Mouse (Mus musculus) hindbrain, embryonic 14.5 days (tissue): ENCODE results near the gene Tle1. TPM values are rescaled to one million over a fixed set of nuclear protein-coding genes. Genes with fewer than 3 reads are reported as not detected.

Experiments used
- ATAC-seq: fragments of 200-750 bp; cut with Nextera tagmentation; 2 replicates; pipeline ENCODE4 v1.8.0; 2017; ENCODE audit warnings: moderate number of reproducible peaks, mild to moderate bottlenecking, moderate TSS enrichment, moderate library complexity; ENCODE audit not compliant: low FRiP score
- DNase-seq: peaks from one replicate; pipeline ENCODE4 v3.0.0-alpha.2; 2015; ENCODE audit warnings: low spot score
- H3K27ac ChIP-seq: fragments of 300-500 bp; sonication (generic); 2 replicates; pipeline ENCODE4 v1.5.1; 2014; ENCODE audit warnings: mild to moderate bottlenecking, moderate library complexity
- H3K27me3 ChIP-seq: fragments of 300-500 bp; sonication (generic); 2 replicates; pipeline ENCODE4 v1.6.1; 2014; ENCODE audit warnings: mild to moderate bottlenecking, low read length, mixed read lengths; ENCODE audit not compliant: control insufficient read depth, insufficient read depth
- H3K36me3 ChIP-seq: fragments of 300-500 bp; sonication (generic); replicated peaks from 2 replicates; pipeline ENCODE4 v1.6.1; 2014; ENCODE audit not compliant: control insufficient read depth, insufficient read depth
- H3K4me1 ChIP-seq: fragments of 300-500 bp; sonication (generic); replicated peaks from 2 replicates; pipeline ENCODE4 v1.6.1; 2014; ENCODE audit warnings: antibody characterized with exemption, low read length, mixed read lengths; ENCODE audit not compliant: control insufficient read depth, insufficient read depth
- H3K4me2 ChIP-seq: fragments of 300-500 bp; sonication (generic); replicated peaks from 2 replicates; pipeline ENCODE4 v1.6.1; 2014; ENCODE audit warnings: mild to moderate bottlenecking, moderate library complexity
- H3K4me3 ChIP-seq: fragments of 300-500 bp; sonication (generic); replicated peaks from 2 replicates; pipeline ENCODE4 v1.5.1; 2014; ENCODE audit warnings: mild to moderate bottlenecking, low read length
- H3K9ac ChIP-seq: fragments of 300-500 bp; sonication (generic); 2 replicates; pipeline ENCODE4 v1.6.1; 2014
- H3K9me3 ChIP-seq: fragments of 300-500 bp; sonication (generic); 2 replicates; pipeline ENCODE4 v1.6.1; 2016; ENCODE audit warnings: low read length; ENCODE audit not compliant: control insufficient read depth
- WGBS: fragments of 180-500 bp; shearing (Covaris S2); extraction: QIAGEN DNeasy Blood & Tissue Kit; methylation state at CpG from one replicate; pipeline ENCODE4 v1.1.7; 2014; 5-methylcytosine and 5-hydroxymethylcytosine counted together
- polyA plus RNA-seq: library from polyadenylated mRNA; unstranded; fragments of >200 nt; fragmentation: Nextera tagmentation; extraction: Ambion mirVana; gene quantifications from 2 replicates; pipeline ENCODE4 v1.2.1, GENCODE M21; 2014

Gene Tle1
- polyA plus RNA-seq, 1 experiment from 2014 or later = 41.5 TPM

GRCm38 (mm10) chr4:72167761-72168229 is 32.9 kb downstream of the Tle1 start:
- ATAC-seq (peak; percentile 79), DNase-seq (peak; percentile 54)
- Histone ChIP-seq H3K36me3 (peaks cover 19% of the 10 kb centered on the region; the same call in 1 of the 2 replicates), H3K27me3 (no peaks in the 10 kb centered on the region), H3K27ac (peak overlapping the region; percentile 71), H3K4me2 (no peak overlapping the region), H3K4me1 (peaks cover 35% of the 10 kb centered on the region), H3K4me3 (no peak overlapping the region), H3K9me3 (no peaks in the 10 kb centered on the region), H3K9ac (peak overlapping the region; percentile 20; the same call in 1 of the 2 replicates)
- WGBS = 4% methylated on average over 2 of the region's 2 CpGs

DNA sequence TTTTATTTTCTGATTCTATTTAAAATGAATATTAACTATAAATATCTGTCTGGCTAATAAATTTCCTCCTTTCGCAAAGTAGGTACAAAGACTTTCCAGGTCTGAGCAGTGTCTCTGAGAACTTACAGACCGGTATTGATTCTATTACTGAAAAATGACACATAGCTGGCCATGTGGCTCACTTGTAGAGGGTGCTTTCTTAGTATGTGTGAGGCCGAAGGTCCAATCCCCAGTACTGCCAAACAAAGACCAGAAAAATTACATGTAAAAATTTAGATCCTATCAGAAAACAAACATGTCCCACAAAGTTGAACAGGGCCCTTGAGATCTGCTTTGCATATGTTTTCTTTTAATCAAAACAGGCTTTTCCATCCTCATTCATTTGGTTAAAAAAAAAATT is 33.5 kb downstream of the Tle1 start:
- 37% methylated on average over 3 of the region's 3 CpGs for WGBS
- 0 out of 2 replicates have a peak, but pooled peaks have one; percentile 5 for ATAC-seq
- no peaks in the 10 kb centered on the region for H3K9me3 ChIP-seq
- peak overlapping the region; percentile 71 for H3K27ac ChIP-seq
- peaks cover 35% of the 10 kb centered on the region for H3K4me1 ChIP-seq
- no peak for DNase-seq
- no peak overlapping the region for H3K4me3 ChIP-seq
- no peak overlapping the region for H3K9ac ChIP-seq
- no peaks in the 10 kb centered on the region for H3K27me3 ChIP-seq
- H3K36me3 ChIP-seq = peaks cover 24% of the 10 kb centered on the region; the same call in 1 of the 2 replicates
- no peak overlapping the region for H3K4me2 ChIP-seq

- H3K4me1 ChIP-seq = peaks cover 35% of the 10 kb centered on the region
Measured at GRCm38 (mm10) chr4:72166561-72166960, 34.2 kb downstream of the Tle1 start.

GRCm38 (mm10) chr4:72165765-72166164 is 35.0 kb downstream of the Tle1 start:
- no peaks in the 10 kb centered on the region for H3K9me3 ChIP-seq
- peaks cover 31% of the 10 kb centered on the region for H3K4me1 ChIP-seq
- H3K27me3 ChIP-seq = no peaks in the 10 kb centered on the region
- H3K9ac ChIP-seq = no peak overlapping the region
- no peak for DNase-seq
- no peak for ATAC-seq
- H3K4me3 ChIP-seq = no peak overlapping the region
- H3K36me3 ChIP-seq = peaks cover 24% of the 10 kb centered on the region; the same call in 1 of the 2 replicates
- H3K27ac ChIP-seq = no peak overlapping the region
- WGBS = 94% methylated on average over 9 of the region's 9 CpGs
- no peak overlapping the region for H3K4me2 ChIP-seq

More at GRCm38 (mm10) chr4:72166561-72166960, 34.2 kb downstream of the Tle1 start:
- Histone ChIP-seq H3K9ac (no peak overlapping the region), H3K36me3 (peaks cover 24% of the 10 kb centered on the region; the same call in 1 of the 2 replicates), H3K9me3 (no peaks in the 10 kb centered on the region), H3K4me2 (no peak overlapping the region), H3K4me3 (no peak overlapping the region), H3K27ac (0 out of 2 replicates have a peak overlapping the region, but pooled peaks have one; percentile 5), H3K27me3 (no peaks in the 10 kb centered on the region)
- 25% methylated on average over 2 of the region's 2 CpGs for WGBS
- ATAC-seq = peak; percentile 42; the same call in 1 of the 2 replicates
- DNase-seq = no peak

DNA sequence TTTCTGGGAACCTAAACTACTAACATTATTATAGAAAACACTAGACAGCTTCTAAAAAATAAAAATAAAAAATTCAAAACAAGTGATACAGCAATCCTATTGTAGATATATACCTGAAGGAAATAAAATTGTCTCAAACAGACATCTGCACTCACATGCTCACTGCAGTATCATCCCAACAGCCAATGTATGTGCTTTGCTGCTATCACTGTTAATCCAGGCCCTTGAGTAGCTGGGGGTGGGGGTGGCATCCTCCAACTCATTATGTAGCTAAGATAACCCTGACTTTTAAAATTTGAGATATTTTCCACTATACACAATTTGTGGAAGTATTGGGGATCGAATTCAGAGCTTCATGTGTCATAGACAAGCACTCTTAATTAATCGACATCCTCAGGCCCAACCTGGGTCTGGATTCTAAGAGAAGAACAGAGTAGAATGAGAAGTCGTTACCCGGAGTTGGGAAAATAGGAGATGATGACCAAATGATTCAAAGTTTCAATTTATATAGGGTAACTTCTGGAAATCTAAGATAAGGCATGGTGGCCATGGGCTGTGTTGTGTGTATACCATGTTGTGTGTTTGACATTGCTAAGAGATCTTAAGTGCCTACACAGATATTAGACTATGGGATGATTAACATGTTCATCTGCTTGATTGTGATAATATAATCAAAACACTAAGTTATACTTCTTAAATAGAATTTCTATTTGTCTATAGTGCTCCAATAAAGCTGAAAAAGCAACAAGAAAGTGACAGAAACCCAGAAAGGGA is 38.1 kb downstream of the Tle1 start:
- Histone ChIP-seq H3K9ac (no peak overlapping the region), H3K27ac (no peak overlapping the region), H3K4me3 (no peak overlapping the region), H3K4me2 (no peak overlapping the region), H3K4me1 (peaks cover 26% of the 10 kb centered on the region), H3K27me3 (no peaks in the 10 kb centered on the region), H3K9me3 (no peaks in the 10 kb centered on the region), H3K36me3 (peaks cover 21% of the 10 kb centered on the region; the same call in 1 of the 2 replicates)
- no peak for ATAC-seq
- WGBS = 94% methylated on average over 4 of the region's 4 CpGs
- DNase-seq = no peak

DNA sequence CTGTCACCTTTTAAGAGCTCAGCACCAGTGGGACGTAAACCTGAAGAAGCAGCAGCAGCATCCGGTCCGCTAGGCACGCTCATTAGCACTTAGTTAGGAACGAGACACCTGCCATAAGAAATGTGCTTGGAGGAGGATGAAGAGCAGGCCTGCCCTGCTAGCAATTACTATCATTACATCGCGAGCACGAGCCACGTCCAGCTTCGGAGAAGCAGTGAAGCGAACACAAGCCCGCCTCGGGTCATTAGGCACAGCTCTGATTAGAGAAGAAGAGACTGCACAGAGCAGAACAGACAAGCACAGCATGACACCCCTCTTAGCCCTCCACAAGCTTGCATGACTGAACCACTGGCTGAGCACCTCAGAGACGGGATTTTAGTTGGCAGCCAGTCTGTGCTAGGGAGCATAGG is 40.6 kb downstream of the Tle1 start:
- 13% methylated on average over 14 of the region's 14 CpGs for WGBS
- no peak overlapping the region; the same call in 1 of the 2 replicates for H3K4me2 ChIP-seq

GRCm38 (mm10) chr4:72157931-72158371 is 42.8 kb downstream of the Tle1 start:
- Histone ChIP-seq H3K9me3 (no peaks in the 10 kb centered on the region), H3K4me1 (peaks cover 11% of the 10 kb centered on the region), H3K4me3 (no peak overlapping the region), H3K27me3 (no peaks in the 10 kb centered on the region), H3K27ac (no peak overlapping the region), H3K4me2 (no peak overlapping the region), H3K36me3 (peaks cover 27% of the 10 kb centered on the region; the same call in 1 of the 2 replicates), H3K9ac (no peak overlapping the region)
- WGBS = 54% methylated on average over 10 of the region's 10 CpGs
- DNase-seq = no peak
- peak; percentile 35; the same call in 1 of the 2 replicates for ATAC-seq

More for the DNA sequence above, 40.6 kb downstream of the Tle1 start:
- Histone ChIP-seq H3K9ac (no peak overlapping the region), H3K27ac (no peak overlapping the region), H3K27me3 (no peaks in the 10 kb centered on the region), H3K9me3 (no peaks in the 10 kb centered on the region), H3K36me3 (peaks cover 28% of the 10 kb centered on the region; the same call in 1 of the 2 replicates), H3K4me1 (peaks cover 11% of the 10 kb centered on the region), H3K4me3 (no peak overlapping the region)
- DNase-seq = peak; percentile 54
- ATAC-seq = peak; percentile 83

DNA sequence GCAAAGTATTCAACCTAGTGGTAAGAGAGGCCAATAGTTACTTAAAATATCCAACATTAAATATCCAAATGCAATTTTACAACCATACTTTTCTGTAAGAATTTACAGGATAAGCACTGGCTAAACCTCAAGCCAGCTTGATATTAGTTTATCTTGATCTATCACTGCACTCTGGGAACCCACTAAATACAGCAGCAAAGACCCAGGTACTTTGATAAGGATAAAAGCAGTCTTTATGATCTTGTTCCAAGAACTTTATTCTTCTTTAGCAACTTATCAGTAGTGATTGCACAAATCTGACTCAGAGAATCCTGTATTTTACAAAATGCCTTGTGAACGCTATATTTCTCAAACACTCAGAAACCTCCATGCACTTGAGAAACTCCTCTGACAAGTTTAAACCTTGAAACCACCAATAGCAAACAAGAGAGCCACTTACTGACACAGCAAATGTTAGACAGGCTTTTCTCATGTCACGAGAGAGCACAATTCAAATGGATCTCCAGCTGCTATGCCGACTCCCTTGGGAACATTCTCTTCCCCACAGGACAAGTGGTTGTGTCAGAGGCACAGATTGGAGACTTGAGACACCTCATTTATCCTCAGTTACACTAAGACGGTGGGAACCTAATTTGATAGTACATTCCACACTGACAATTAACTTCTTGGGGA is 50.1 kb downstream of the Tle1 start:
- Histone ChIP-seq H3K36me3 (peaks cover 11% of the 10 kb centered on the region; the same call in 1 of the 2 replicates), H3K9me3 (no peaks in the 10 kb centered on the region), H3K4me3 (no peak overlapping the region), H3K4me1 (0 out of 2 replicates have a peak, but pooled peaks cover 4% of the 10 kb centered on the region), H3K27me3 (no peaks in the 10 kb centered on the region), H3K27ac (no peak overlapping the region), H3K9ac (no peak overlapping the region), H3K4me2 (no peak overlapping the region)
- WGBS = 43% methylated on average over 4 of the region's 4 CpGs
- no peak for DNase-seq
- ATAC-seq = no peak

DNA sequence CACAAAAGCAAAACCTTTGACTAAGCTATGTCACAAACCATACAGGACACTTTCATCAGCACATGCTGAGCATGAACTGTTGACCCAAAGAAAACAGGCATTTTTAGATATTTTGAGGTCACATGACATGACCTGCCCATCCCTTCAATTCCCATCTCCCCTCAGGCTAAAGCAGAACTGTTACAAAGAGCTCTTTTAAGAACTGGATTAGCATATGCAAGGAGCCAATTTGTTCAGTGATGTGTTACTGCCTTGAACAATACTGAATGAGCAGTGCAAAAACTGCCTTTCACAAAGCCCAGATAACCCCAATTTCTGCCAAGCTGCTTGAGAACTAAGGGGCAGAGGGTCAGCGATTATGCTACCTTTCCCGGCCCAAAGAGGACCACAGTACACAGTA is 54.7 kb downstream of the Tle1 start:
- no peaks in the 10 kb centered on the region for H3K27me3 ChIP-seq
- peak; percentile 73; the same call in 1 of the 2 replicates for ATAC-seq
- no peak overlapping the region for H3K9ac ChIP-seq
- H3K27ac ChIP-seq = no peak overlapping the region
- no peak overlapping the region for H3K4me3 ChIP-seq
- H3K4me2 ChIP-seq = no peak overlapping the region
- 0 out of 2 replicates have a peak, but pooled peaks cover 4% of the 10 kb centered on the region for H3K4me1 ChIP-seq
- WGBS = 10% methylated on average over 2 of the region's 2 CpGs
- no peaks in the 10 kb centered on the region for H3K9me3 ChIP-seq
- DNase-seq = no peak
- peaks cover 21% of the 10 kb centered on the region for H3K36me3 ChIP-seq
